Mouse (Mus musculus) lung, adult 2 months (tissue): Measurements from ENCODE around the gene Cwc25. TPM values are rescaled to one million over a fixed set of nuclear protein-coding genes. Genes with fewer than 3 reads are reported as not detected.
A peak's percentile ranks its signal among the peaks of the same experiment; 100 is the strongest.
"Not testable (repeated sequence)": the region's sequence is repeated elsewhere in the genome, so short reads cannot be mapped to it uniquely, and the experiment has no call there.

Experiments used
- DNase-seq: peaks from one replicate; pipeline ENCODE4 v3.0.0; 2022
- H3K4me1 ChIP-seq: fragments of 200-500 bp; 2 replicates; pipeline ENCODE4 v1.6.1; 2011; ENCODE audit warnings: low read length; ENCODE audit not compliant: control insufficient read depth, insufficient read depth
- H3K4me3 ChIP-seq: fragments of 200-500 bp; replicated peaks from 2 replicates; pipeline ENCODE3; 2011; ENCODE audit warnings: low read depth, mild to moderate bottlenecking, control low read depth, low read length; ENCODE audit errors: extremely low read depth
- CTCF ChIP-seq: fragments of 200-500 bp; IDR thresholded peaks from 2 replicates; pipeline ENCODE4 v1.5.1; 2011; ENCODE audit warnings: mild to moderate bottlenecking, low read length, control low read depth; ENCODE audit not compliant: insufficient read depth
- POLR2A ChIP-seq: fragments of 200-500 bp; IDR thresholded peaks from 2 replicates; pipeline ENCODE4 v1.6.1; 2011; ENCODE audit warnings: low read depth, mild to moderate bottlenecking, control low read depth, low read length, borderline replicate concordance; ENCODE audit errors: extremely low read depth
- WGBS: fragments of 180-500 bp; shearing (Covaris S2); methylation state at CpG from one replicate; pipeline ENCODE4 v1.1.7; 2018; 5-methylcytosine and 5-hydroxymethylcytosine counted together
- polyA plus RNA-seq: library from polyadenylated mRNA; depleted of rRNA; stranded (reverse); fragments of >200 nt; gene quantifications from 2 replicates; pipeline ENCODE4 v1.2.3, GENCODE M21; 2012

The Cwc25 gene
- polyA plus RNA-seq, 1 experiment, result 11.6 TPM

DNA sequence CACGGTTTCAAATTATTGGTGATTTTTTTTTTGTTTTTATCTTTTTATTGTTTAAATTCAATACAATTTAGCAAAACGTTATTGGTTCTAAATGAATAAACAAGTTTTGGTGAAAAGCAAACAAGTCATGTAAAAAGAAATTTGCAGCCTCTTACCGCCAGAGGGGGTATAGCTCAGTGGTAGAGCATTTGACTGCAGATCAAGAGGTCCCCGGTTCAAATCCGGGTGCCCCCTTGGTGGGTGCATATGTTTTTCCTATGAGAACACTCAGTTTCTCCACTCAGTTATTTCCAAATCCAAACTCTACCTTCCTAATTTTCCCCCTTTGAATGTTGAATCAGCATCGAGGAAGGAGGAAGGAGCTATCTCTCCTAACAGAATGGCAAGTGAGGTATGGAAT lies 30.6 kb upstream of the Cwc25 start:
- TF ChIP-seq CTCF (no peak), POLR2A (no peak)
- peak; percentile 64 for DNase-seq
- Histone ChIP-seq H3K4me3 (no peak overlapping the region), H3K4me1 (peaks cover 6% of the 10 kb centered on the region; the same call in 1 of the 2 replicates)
- WGBS, result 4% methylated on average over 6 of the region's 6 CpGs

DNA sequence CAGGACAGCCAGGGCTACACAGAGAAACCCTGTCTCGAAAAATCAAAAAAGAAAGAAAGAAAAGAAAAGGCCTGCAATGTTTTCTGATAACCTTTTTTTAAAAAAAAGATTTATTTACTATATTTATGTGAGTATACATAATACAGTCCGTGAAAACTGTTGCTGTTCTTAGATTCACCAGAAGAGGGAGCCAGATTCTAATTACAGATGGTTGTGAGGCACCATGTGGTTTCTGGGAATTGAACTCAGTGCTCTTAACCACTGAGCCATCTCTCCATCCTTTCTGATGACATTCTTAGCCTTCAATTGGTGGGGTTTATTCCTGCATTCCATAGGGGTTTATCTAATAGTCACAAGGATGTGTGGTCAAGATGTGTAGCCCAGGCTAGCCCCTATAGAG lies 26.8 kb upstream of the Cwc25 start:
- DNase-seq, result no peak
- TF ChIP-seq CTCF, result no peak
- TF ChIP-seq POLR2A, result no peak
- WGBS, result 3% methylated on average over 2 of the region's 2 CpGs
- Histone ChIP-seq H3K4me1 (no peaks in the 10 kb centered on the region), H3K4me3 (no peak overlapping the region)

DNA sequence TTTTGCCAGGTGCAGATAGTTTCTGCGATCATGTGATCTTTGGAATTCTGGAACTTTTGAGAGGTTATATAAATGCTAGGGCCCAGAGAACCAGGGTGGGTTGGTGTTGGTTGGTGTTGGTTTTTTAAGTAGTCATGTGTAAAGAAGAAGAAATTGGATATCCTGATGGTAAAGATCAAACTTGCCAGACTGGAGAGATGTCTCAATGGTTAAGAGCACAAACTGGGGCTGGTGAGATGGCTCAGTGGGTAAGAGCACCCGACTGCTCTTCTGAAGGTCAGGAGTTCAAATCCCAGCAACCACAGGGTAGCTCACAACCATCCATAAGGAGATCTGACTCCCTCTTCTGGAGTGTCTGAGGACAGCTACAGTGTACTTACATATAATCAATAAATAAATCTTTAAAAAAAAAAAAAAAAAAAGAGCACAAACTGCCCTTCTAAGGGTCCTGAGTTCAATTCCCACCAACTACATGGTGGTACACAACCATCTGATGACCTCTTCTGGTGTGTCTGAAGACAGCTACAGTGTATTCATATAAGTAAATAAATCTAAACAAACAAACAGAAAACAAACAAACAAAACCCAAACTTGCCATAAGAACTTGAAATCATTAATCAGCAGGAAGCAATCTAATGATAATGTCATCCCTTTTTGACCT lies 24.6 kb upstream of the Cwc25 start:
- DNase-seq, H3K4me1 ChIP-seq: not testable (repeated sequence)
- 78% methylated on average over 2 of the region's 2 CpGs for WGBS

DNA sequence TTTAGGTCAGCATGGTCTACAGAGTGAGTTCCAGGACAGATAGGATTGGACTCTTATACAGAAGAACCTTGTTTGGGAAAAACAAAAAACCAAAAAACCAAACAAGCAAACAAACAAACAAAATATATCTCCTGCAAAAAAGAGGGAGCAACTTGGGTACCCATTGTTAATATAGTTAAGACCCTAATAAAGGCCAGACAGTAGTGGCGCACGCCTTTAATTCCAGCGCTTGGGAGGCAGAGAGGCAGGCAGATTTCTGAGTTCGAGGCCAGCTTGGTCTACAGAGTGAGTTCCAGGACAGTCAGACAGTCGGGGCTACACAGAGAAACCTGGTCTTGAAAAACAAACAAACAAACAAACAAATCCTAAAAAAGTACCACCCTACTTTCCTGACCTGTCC lies 23.4 kb upstream of the Cwc25 start:
- TF ChIP-seq CTCF (no peak), POLR2A (no peak)
- no peak for DNase-seq
- Histone ChIP-seq H3K4me1 (no peaks in the 10 kb centered on the region), H3K4me3 (no peak overlapping the region)
- 81% methylated on average over 5 of the region's 5 CpGs for WGBS

More for the DNA sequence above, 24.6 kb upstream of the Cwc25 start:
- H3K4me3 ChIP-seq, result not testable (repeated sequence)

DNA sequence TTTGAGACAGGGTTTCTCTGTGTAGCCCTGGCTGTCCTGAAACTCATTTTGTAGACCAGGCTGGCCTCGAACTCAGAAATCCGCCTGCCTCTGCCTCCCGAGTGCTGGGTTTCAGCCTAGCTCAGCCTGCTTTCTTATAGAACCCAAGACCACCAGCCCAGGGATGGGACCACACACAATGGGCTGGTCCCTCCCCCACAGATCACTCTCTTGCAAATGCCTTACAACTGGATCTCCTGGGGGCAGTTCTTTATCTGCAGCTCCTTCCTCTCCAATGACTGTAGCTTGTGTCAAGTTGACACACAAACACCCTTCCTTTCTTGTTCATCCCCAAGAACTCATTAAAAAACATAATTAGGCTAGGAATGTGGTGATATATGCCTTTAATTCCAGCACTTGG lies 21.6 kb upstream of the Cwc25 start:
- DNase-seq, result no peak
- TF ChIP-seq CTCF (no peak), POLR2A (no peak)
- WGBS, result 84% methylated on average over 3 of the region's 3 CpGs
- Histone ChIP-seq H3K4me1 (peaks cover 1% of the 10 kb centered on the region; the same call in 1 of the 2 replicates), H3K4me3 (no peak overlapping the region)

DNA sequence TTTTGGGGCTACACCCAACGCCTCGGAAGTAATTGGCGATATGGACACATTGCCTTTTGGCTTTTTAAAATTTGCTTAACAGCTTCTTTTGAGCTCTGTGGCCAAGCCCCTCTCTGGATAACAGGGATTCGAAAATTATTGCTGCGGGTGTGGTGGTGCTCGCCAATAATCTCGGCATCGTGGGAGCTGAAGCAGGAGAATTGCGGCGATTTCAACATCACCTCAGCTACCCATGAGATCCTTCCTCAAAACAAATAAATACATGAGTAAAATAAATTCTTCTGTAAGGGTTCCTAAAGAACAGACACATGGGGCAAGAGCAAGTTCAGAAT lies 16.2 kb upstream of the Cwc25 start:
- H3K4me1 ChIP-seq, result peaks cover 11% of the 10 kb centered on the region
- TF ChIP-seq CTCF (no peak), POLR2A (no peak)
- H3K4me3 ChIP-seq, result peak overlapping the region; percentile 84
- WGBS, result 0% methylated on average over 10 of the region's 10 CpGs
- DNase-seq, result no peak

DNA sequence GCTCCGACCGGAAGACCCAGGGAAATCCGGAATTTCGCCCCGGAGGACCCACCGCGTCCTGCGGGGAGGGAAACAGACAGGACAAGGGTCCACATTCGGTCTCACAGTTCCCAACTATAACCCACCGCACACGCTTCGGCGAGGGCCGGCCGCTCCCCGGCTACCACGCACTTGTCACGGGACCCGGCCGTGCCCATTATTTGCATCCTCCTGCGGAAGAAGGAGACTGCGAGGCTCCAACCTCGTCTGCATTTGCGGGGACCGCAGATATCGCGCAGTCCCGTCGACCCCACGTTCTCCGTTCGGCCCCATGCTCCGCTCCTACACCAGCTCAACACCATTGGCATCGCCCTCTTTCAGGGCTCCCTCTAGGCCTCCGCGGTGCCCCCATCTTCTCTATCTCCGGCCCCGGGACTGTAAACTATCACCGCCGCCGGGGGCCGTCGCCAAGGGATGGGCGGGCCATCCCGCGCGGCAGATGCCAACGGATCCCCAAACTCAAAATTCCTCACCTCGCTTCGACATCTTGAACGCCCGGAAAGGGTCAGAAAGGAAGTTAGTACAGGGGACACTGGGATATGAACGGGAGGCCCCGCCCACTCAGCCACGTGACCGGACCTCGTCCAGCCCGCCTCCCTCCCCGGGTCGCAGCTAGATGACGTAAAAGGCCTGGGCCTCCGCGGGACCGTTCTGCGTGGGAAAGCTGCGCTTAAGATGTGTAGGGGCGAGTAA lies 15.6 kb upstream of the Cwc25 start, which contains the start of gene Rpl23:
Rpl23 (minus strand) TSS at position 606 of the 732 bp plus-strand sequence.
- peak; percentile 99 for DNase-seq
- no peak for TF ChIP-seq CTCF
- peak; percentile 94 for TF ChIP-seq POLR2A
- Histone ChIP-seq H3K4me3 (peak within 1 kb of the TSS; percentile 97), H3K4me1 (peaks cover 11% of the 10 kb centered on the region)
- under 1% methylated on average over 67 of the region's 67 CpGs for WGBS

DNA sequence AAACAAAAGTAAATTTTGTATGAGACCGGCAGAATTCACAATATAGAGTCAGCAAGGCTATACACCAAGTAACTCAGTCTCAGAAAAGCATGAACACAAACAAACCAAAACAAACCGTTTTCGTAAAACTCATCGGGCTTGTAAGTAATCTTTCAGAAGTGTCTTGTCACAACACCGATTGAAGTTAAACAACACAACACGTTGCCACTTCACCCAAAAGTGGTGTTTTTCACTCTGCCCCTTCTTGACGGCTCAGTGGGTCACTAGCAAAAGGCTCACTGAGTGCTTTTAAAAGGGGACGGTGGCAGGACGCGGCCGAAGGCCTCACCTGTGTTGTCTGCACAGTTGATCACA lies 15.1 kb upstream of the Cwc25 start:
- TF ChIP-seq CTCF (no peak), POLR2A (no peak)

DNA sequence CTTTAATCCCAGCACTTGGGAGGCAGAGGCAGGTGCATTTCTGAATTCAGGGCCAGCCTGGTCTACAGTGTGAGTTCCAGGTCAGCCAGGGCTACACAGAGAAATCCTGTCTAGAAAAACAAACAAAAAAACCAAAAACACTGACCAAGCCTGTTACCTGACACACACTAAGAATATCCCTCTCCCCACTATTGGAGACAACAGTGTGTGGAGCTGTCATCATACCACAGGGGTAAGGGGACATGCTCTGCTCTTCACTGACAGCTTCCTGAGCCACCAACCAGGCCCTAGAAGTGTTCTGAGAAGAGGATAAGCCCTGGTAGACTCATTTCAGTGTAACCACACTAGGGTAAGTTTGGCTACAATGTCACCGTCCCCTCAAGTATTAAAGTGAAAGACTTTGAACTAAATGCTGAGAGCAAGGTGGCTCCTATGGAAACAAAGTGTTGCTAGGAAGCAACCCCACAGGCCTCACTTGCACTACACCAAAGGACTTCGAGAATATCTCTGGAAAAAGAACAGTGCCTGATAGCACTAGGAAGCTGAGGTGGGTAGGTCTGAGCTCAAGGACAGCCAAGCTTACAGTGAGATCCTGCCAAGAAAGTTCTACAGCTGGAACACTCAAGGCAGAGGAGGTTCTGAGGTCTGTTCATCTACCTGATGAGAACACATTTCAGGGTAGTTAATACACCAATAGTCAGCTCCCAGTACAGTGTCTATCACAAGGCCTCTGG lies 13.8 kb upstream of the Cwc25 start:
- no peak for DNase-seq
- peaks cover 11% of the 10 kb centered on the region for H3K4me1 ChIP-seq
- no peak for TF ChIP-seq POLR2A
- no peak for TF ChIP-seq CTCF
- 51% methylated on average over 2 of the region's 2 CpGs for WGBS
- H3K4me3 ChIP-seq, result no peak overlapping the region

More for the DNA sequence above, 15.1 kb upstream of the Cwc25 start:
- 1% methylated on average over 11 of the region's 11 CpGs for WGBS
- DNase-seq, result peak; percentile 34
- Histone ChIP-seq H3K4me1 (peaks cover 11% of the 10 kb centered on the region), H3K4me3 (peak overlapping the region; percentile 97)

DNA sequence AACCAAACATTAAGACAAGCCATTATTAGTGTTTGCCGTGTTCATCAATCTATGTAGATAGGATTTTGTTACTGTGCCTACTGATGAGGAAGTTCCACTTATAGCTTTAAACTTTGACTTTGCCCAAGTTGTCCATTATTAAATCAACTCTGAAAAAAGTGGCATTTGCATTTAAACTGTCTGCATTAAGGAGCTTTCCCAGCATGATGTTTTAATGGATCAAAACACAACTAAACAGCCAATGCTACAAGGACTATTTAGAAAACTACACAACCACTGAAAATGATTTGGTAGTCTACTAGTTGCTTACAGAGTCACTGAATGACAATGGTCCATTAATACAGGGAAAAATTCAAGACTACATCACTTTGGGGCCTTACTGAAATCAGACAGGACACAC lies 12.6 kb upstream of the Cwc25 start:
- DNase-seq, result no peak
- Histone ChIP-seq H3K4me3 (no peak overlapping the region), H3K4me1 (peaks cover 11% of the 10 kb centered on the region)
- 88% methylated on average over 1 of the region's 1 CpGs for WGBS
- no peak for TF ChIP-seq POLR2A
- no peak for TF ChIP-seq CTCF
